Mouse (Mus musculus): ENCODE results near the gene Adk. TPM values are rescaled to one million over a fixed set of nuclear protein-coding genes. Genes with fewer than 3 reads are reported as not detected.

The Adk gene
- total and polyA plus RNA-seq, 3 experiments, result 104 to 253 (median 212) TPM

- intact Hi-C loops (cut with DNase I), result no loop called here
- no peak for DNase-seq
- Histone ChIP-seq H3K79me2 (replicated peaks; ENCODE audit: control insufficient read depth, insufficient read depth, low read length) (no peaks in the 10 kb centered on the region), H3K4me3 (no peak overlapping the region), H3K36me3 (ENCODE audit: control insufficient read depth, insufficient read depth, low read length) (no peaks in the 10 kb centered on the region; the same call in 1 of the 2 replicates), H3K27ac (no peak overlapping the region), H3K9ac (ENCODE audit: low read depth, low read length) (no peak overlapping the region), H3K27me3 (ENCODE audit: control insufficient read depth, insufficient read depth, low read length) (no peaks in the 10 kb centered on the region), H3K4me1 (ENCODE audit: control insufficient read depth, insufficient read depth, low read length) (peaks cover 1% of the 10 kb centered on the region)
- WGBS, result 83% methylated on average over 8 of the region's 8 CpGs
- TF ChIP-seq EP300 (IDR thresholded peaks at IDR 0.05; ENCODE audit: insufficient read depth, low read depth, low read length) (no peak), CTCF (IDR thresholded peaks at IDR 0.05) (no peak), POLR2A (IDR thresholded peaks at IDR 0.05; ENCODE audit: insufficient read depth, low read depth, low read length) (no peak)
These were observed 215.9 kb downstream of the Adk start for GRCm38 (mm10) chr14:21268229-21268628.

DNA sequence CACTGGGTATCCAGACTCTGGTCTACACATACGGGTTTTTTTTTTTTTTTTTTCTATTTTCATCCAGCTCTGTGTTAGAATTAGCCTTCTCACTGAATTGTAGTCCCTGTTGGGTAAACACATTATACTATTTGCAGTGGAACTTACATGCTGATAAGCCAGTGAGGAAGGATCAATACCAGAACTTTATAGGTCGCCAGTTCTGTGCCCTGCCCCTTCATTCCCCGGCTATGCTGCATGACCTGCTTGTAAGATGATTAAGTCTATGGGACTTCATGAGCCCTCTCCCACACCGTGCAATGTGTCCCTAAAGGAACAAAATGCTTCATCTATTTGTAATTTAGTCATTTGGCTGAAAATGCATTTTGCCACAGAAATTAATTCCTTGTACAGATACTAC is 219.1 kb downstream of the Adk start:
- Histone ChIP-seq H3K9ac (ENCODE audit: low read depth, low read length) (no peak overlapping the region), H3K27ac (no peak overlapping the region), H3K79me2 (replicated peaks; ENCODE audit: control insufficient read depth, insufficient read depth, low read length) (no peaks in the 10 kb centered on the region), H3K27me3 (ENCODE audit: control insufficient read depth, insufficient read depth, low read length) (no peaks in the 10 kb centered on the region), H3K36me3 (ENCODE audit: control insufficient read depth, insufficient read depth, low read length) (peaks cover 2% of the 10 kb centered on the region), H3K4me3 (no peak overlapping the region), H3K4me1 (ENCODE audit: control insufficient read depth, insufficient read depth, low read length) (peaks cover 3% of the 10 kb centered on the region)
- DNase-seq, result no peak
- TF ChIP-seq EP300 (IDR thresholded peaks at IDR 0.05; ENCODE audit: insufficient read depth, low read depth, low read length) (no peak), CTCF (IDR thresholded peaks at IDR 0.05) (no peak), POLR2A (IDR thresholded peaks at IDR 0.05; ENCODE audit: insufficient read depth, low read depth, low read length) (no peak)
- 88% methylated on average over 4 of the region's 4 CpGs for WGBS
- intact Hi-C loops (cut with DNase I), result no loop called here

DNA sequence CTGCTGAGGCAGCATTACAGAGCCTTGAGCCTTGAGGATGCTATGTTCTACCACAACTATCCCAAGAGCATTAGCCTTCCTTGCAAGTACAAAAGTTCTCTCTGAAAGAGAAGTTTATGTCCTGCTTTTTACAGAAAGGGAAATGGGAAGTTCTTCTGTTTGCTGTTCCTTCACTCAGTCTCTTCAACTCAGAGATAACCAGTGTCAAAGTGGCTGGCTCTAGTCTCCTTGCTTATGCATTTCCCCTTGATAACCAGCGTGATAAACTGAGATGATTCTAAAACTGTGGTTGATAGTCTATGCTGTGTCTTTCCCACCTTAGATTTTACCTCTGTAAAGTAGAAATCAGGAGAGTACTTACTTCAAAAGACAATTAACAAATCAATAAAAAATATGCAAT is 223.4 kb downstream of the Adk start:
- no peaks in the 10 kb centered on the region for H3K79me2 ChIP-seq (replicated peaks; ENCODE audit: control insufficient read depth, insufficient read depth, low read length)
- no peak overlapping the region for H3K9ac ChIP-seq (ENCODE audit: low read depth, low read length)
- intact Hi-C loops (cut with DNase I), result no loop called here
- DNase-seq, result no peak
- H3K4me1 ChIP-seq (ENCODE audit: control insufficient read depth, insufficient read depth, low read length), result peaks cover 3% of the 10 kb centered on the region
- TF ChIP-seq POLR2A (IDR thresholded peaks at IDR 0.05; ENCODE audit: insufficient read depth, low read depth, low read length), result no peak
- H3K27ac ChIP-seq, result no peak overlapping the region
- no peak overlapping the region for H3K4me3 ChIP-seq
- peaks cover 6% of the 10 kb centered on the region for H3K36me3 ChIP-seq (ENCODE audit: control insufficient read depth, insufficient read depth, low read length)
- H3K27me3 ChIP-seq (ENCODE audit: control insufficient read depth, insufficient read depth, low read length), result no peaks in the 10 kb centered on the region
- WGBS, result 54% methylated on average over 1 of the region's 1 CpGs

- Histone ChIP-seq H3K27ac (no peak overlapping the region), H3K4me1 (ENCODE audit: control insufficient read depth, insufficient read depth, low read length) (peaks cover 1% of the 10 kb centered on the region; the same call in 1 of the 2 replicates), H3K36me3 (ENCODE audit: control insufficient read depth, insufficient read depth, low read length) (peaks cover 6% of the 10 kb centered on the region), H3K4me3 (no peak overlapping the region), H3K79me2 (replicated peaks; ENCODE audit: control insufficient read depth, insufficient read depth, low read length) (no peaks in the 10 kb centered on the region), H3K27me3 (ENCODE audit: control insufficient read depth, insufficient read depth, low read length) (no peaks in the 10 kb centered on the region), H3K9ac (ENCODE audit: low read depth, low read length) (no peak overlapping the region)
- no peak for TF ChIP-seq POLR2A (IDR thresholded peaks at IDR 0.05; ENCODE audit: insufficient read depth, low read depth, low read length)
- TF ChIP-seq CTCF (IDR thresholded peaks at IDR 0.05), result no peak
- TF ChIP-seq EP300 (IDR thresholded peaks at IDR 0.05; ENCODE audit: insufficient read depth, low read depth, low read length), result no peak
- DNase-seq, result no peak
- intact Hi-C loops (cut with DNase I), result no loop called here
- WGBS, result 92% methylated on average over 2 of the region's 2 CpGs
These were observed 225.9 kb downstream of the Adk start for GRCm38 (mm10) chr14:21278290-21278689.

- peaks cover 3% of the 10 kb centered on the region for H3K36me3 ChIP-seq (ENCODE audit: control insufficient read depth, insufficient read depth, low read length)
- 38% methylated on average over 6 of the region's 6 CpGs for WGBS
- no peak overlapping the region for H3K4me3 ChIP-seq
- H3K9ac ChIP-seq (ENCODE audit: low read depth, low read length), result no peak overlapping the region
- intact Hi-C loops (cut with DNase I), result no loop called here
- H3K79me2 ChIP-seq (replicated peaks; ENCODE audit: control insufficient read depth, insufficient read depth, low read length), result no peaks in the 10 kb centered on the region
- H3K4me1 ChIP-seq (ENCODE audit: control insufficient read depth, insufficient read depth, low read length), result no peaks in the 10 kb centered on the region
- no peak overlapping the region for H3K27ac ChIP-seq
- DNase-seq, result no peak
- H3K27me3 ChIP-seq (ENCODE audit: control insufficient read depth, insufficient read depth, low read length), result no peaks in the 10 kb centered on the region
- TF ChIP-seq EP300 (IDR thresholded peaks at IDR 0.05; ENCODE audit: insufficient read depth, low read depth, low read length), result no peak
- TF ChIP-seq POLR2A (IDR thresholded peaks at IDR 0.05; ENCODE audit: insufficient read depth, low read depth, low read length), result no peak
- no peak for TF ChIP-seq CTCF (IDR thresholded peaks at IDR 0.05)
These were observed 226.6 kb downstream of the Adk start for GRCm38 (mm10) chr14:21278907-21279535.

DNA sequence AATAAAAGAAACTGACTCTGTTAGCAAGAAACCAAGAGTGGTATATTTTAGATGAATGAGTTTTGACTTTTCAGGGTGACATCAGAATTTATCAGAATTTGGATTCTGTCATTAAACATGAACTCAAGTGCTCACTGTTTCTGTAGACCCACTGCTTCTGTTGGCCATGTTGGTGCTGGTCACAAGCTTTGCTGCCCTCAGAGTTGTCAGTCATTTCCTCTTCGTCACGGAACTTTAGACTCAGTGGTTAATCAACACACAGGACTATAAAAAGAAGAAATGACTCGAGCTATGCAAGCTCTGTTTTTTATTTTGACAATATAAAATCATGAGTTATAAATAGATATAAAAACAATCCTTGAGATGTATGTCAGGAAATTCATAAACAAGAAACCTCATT is 228.1 kb downstream of the Adk start:
- Histone ChIP-seq H3K9ac (ENCODE audit: low read depth, low read length) (no peak overlapping the region), H3K36me3 (ENCODE audit: control insufficient read depth, insufficient read depth, low read length) (peaks cover 5% of the 10 kb centered on the region), H3K4me3 (no peak overlapping the region), H3K27ac (no peak overlapping the region), H3K4me1 (ENCODE audit: control insufficient read depth, insufficient read depth, low read length) (no peaks in the 10 kb centered on the region), H3K27me3 (ENCODE audit: control insufficient read depth, insufficient read depth, low read length) (no peaks in the 10 kb centered on the region), H3K79me2 (replicated peaks; ENCODE audit: control insufficient read depth, insufficient read depth, low read length) (no peaks in the 10 kb centered on the region)
- DNase-seq, result no peak
- 45% methylated on average over 3 of the region's 3 CpGs for WGBS
- TF ChIP-seq EP300 (IDR thresholded peaks at IDR 0.05; ENCODE audit: insufficient read depth, low read depth, low read length) (no peak), CTCF (IDR thresholded peaks at IDR 0.05) (no peak), POLR2A (IDR thresholded peaks at IDR 0.05; ENCODE audit: insufficient read depth, low read depth, low read length) (no peak)
- intact Hi-C loops (cut with DNase I), result no loop called here

Measured in heart, adult 2 months (tissue).